In genomic region chr13:53217396-53217975, GRCm38 (mm10) we compare ENCODE assay signal across 14 mouse cellular contexts.
DNase-seq lines count a peak whose midpoint lies in the region; ATAC-seq and TF ChIP-seq lines count a peak whose summit lies in the region.
"Had no signal": no experiment of that assay in that cellular context is flagged by ENCODE, and none has a peak within 500 bp of the region (broad histone marks: within the 10 kb centered on the region; RNA-seq: fewer than 3 reads in every experiment).

No protein-coding gene starts in this region.

- intact Hi-C loops in gastrocnemius, adult 2 months (cut with DNase I) = no loop called here

- H3K4me1 ChIP-seq in lung, embryonic 16.5 days (replicated peaks; ENCODE audit: control insufficient read depth, insufficient read depth, low read length) = peaks cover 29% of the 10 kb centered on the region
- no peaks in the 10 kb centered on the region for H3K4me1 ChIP-seq in stomach, postnatal 0 days (replicated peaks; ENCODE audit: control insufficient read depth, insufficient read depth)
- H3K4me1 ChIP-seq in midbrain, embryonic 15.5 days = peaks cover 2% of the 10 kb centered on the region
- 0 out of 2 replicates have a peak, but pooled peaks cover 3% of the 10 kb centered on the region for H3K4me1 ChIP-seq in liver, embryonic 11.5 days (replicated peaks; ENCODE audit: control insufficient read depth, insufficient read depth, low read length)

- no peak for TF ChIP-seq CTCF in gastrocnemius, adult 2 months (IDR thresholded peaks at IDR 0.05)
- no peak for TF ChIP-seq CTCF in stomach, postnatal 0 days (IDR thresholded peaks at IDR 0.05; ENCODE audit: low read depth)

- no peak overlapping the region for H3K27ac ChIP-seq in gastrocnemius, adult 2 months
- peak overlapping the region; percentile 38 for H3K27ac ChIP-seq in lung, embryonic 16.5 days (ENCODE audit: low read length)
- no peak overlapping the region for H3K27ac ChIP-seq in stomach, postnatal 0 days (replicated peaks)
- H3K27ac ChIP-seq in midbrain, embryonic 15.5 days = no peak overlapping the region
- no peak overlapping the region for H3K27ac ChIP-seq in liver, embryonic 11.5 days (ENCODE audit: low read depth, low read length)
- H3K27ac ChIP-seq: embryonic facial prominence, embryonic 13.5 days; midbrain, embryonic 10.5 days; neural tube, embryonic 12.5 days had no signal

- no peak overlapping the region for H3K4me3 ChIP-seq in gastrocnemius, adult 2 months
- no peak overlapping the region for H3K4me3 ChIP-seq in lung, embryonic 16.5 days (ENCODE audit: low read length)
- no peak overlapping the region for H3K4me3 ChIP-seq in stomach, postnatal 0 days (ENCODE audit: low read depth, low read length)
- no peak overlapping the region for H3K4me3 ChIP-seq in midbrain, embryonic 15.5 days
- no peak overlapping the region for H3K4me3 ChIP-seq in liver, embryonic 11.5 days (ENCODE audit: low read depth, low read length)
- H3K4me3 ChIP-seq: embryonic facial prominence, embryonic 13.5 days; midbrain, embryonic 10.5 days; neural tube, embryonic 12.5 days had no signal

- no peaks in the 10 kb centered on the region for H3K27me3 ChIP-seq in lung, embryonic 16.5 days (ENCODE audit: control insufficient read depth, insufficient read depth, low read depth, low read length)
- no peaks in the 10 kb centered on the region for H3K27me3 ChIP-seq in stomach, postnatal 0 days (ENCODE audit: control insufficient read depth, insufficient read depth, low read length)
- no peaks in the 10 kb centered on the region for H3K27me3 ChIP-seq in midbrain, embryonic 15.5 days (replicated peaks)
- H3K27me3 ChIP-seq in liver, embryonic 11.5 days (replicated peaks; ENCODE audit: control insufficient read depth, insufficient read depth, low read length) = no peaks in the 10 kb centered on the region
- H3K27me3 ChIP-seq: embryonic facial prominence, embryonic 13.5 days; neural tube, embryonic 12.5 days had no signal

- H3K9me3 ChIP-seq in lung, embryonic 16.5 days (ENCODE audit: control insufficient read depth, low read length) = no peaks in the 10 kb centered on the region
- no peaks in the 10 kb centered on the region for H3K9me3 ChIP-seq in stomach, postnatal 0 days (ENCODE audit: control insufficient read depth, low read length)
- no peaks in the 10 kb centered on the region for H3K9me3 ChIP-seq in midbrain, embryonic 15.5 days
- no peaks in the 10 kb centered on the region for H3K9me3 ChIP-seq in liver, embryonic 11.5 days (ENCODE audit: control insufficient read depth, low read length)
- H3K9me3 ChIP-seq: embryonic facial prominence, embryonic 13.5 days; midbrain, embryonic 10.5 days; neural tube, embryonic 12.5 days had no signal

- TF ChIP-seq EP300 in stomach, postnatal 0 days (optimal IDR thresholded peaks at IDR 0.05) = no peak

- no peaks in the 10 kb centered on the region for H3K36me3 ChIP-seq in lung, embryonic 16.5 days (ENCODE audit: control insufficient read depth, insufficient read depth, low read length)
- H3K36me3 ChIP-seq in stomach, postnatal 0 days (ENCODE audit: control insufficient read depth, insufficient read depth, low read length) = no peaks in the 10 kb centered on the region
- no peaks in the 10 kb centered on the region for H3K36me3 ChIP-seq in midbrain, embryonic 15.5 days (replicated peaks)
- no peaks in the 10 kb centered on the region for H3K36me3 ChIP-seq in liver, embryonic 11.5 days (ENCODE audit: control insufficient read depth, insufficient read depth, low read length)
- H3K36me3 ChIP-seq: embryonic facial prominence, embryonic 13.5 days; midbrain, embryonic 10.5 days; neural tube, embryonic 12.5 days had no signal

- peak; percentile 36 for DNase-seq in gastrocnemius, postnatal 25 days
- DNase-seq in gastrocnemius, adult 2 months = no peak
- DNase-seq in lung, adult 18-20 months = no peak
- peak; percentile 46 for DNase-seq in kidney, postnatal 14 days
- DNase-seq in stomach, postnatal 0 days (ENCODE audit: low spot score) = no peak
- no peak for DNase-seq in liver, embryonic 11.5 days (ENCODE audit: low spot score)
- DNase-seq: cerebellum, adult 9-11 months; forebrain, postnatal 0 days; right cerebral cortex, postnatal 14 days had no signal

- ATAC-seq in lung, embryonic 16.5 days (ENCODE audit: low read depth) = peak; percentile 77
- ATAC-seq in stomach, postnatal 0 days (ENCODE audit: low FRiP score, low TSS enrichment) = peak; percentile 58; the same call in 1 of the 2 replicates
- ATAC-seq in midbrain, embryonic 15.5 days (replicated peaks) = no peak
- no peak for ATAC-seq in liver, embryonic 11.5 days (replicated peaks; ENCODE audit: low FRiP score)
- ATAC-seq: forebrain, postnatal 0 days had no signal

- WGBS in lung, embryonic 16.5 days = 18% methylated on average over 6 of the region's 6 CpGs
- 24% methylated on average over 6 of the region's 6 CpGs for WGBS in stomach, postnatal 0 days
- whole genome bisulfite sequencing in midbrain, embryonic 15.5 days = 74% methylated on average over 6 of the region's 6 CpGs
- WGBS in liver, embryonic 11.5 days = 63% methylated on average over 6 of the region's 6 CpGs

- no peak overlapping the region for H3K4me2 ChIP-seq in lung, embryonic 16.5 days (ENCODE audit: low read depth, low read length)
- no peak overlapping the region for H3K4me2 ChIP-seq in stomach, postnatal 0 days (replicated peaks; ENCODE audit: low read depth)
- no peak overlapping the region for H3K4me2 ChIP-seq in midbrain, embryonic 15.5 days
- H3K4me2 ChIP-seq in liver, embryonic 11.5 days = no peak overlapping the region
- H3K4me2 ChIP-seq: embryonic facial prominence, embryonic 13.5 days; neural tube, embryonic 12.5 days had no signal

- H3K9ac ChIP-seq in lung, embryonic 16.5 days (ENCODE audit: low read length) = no peak overlapping the region
- H3K9ac ChIP-seq in stomach, postnatal 0 days (ENCODE audit: low read length) = no peak overlapping the region
- H3K9ac ChIP-seq in midbrain, embryonic 15.5 days = no peak overlapping the region
- no peak overlapping the region for H3K9ac ChIP-seq in liver, embryonic 11.5 days (ENCODE audit: low read depth, low read length)
- H3K9ac ChIP-seq: embryonic facial prominence, embryonic 13.5 days; forebrain, postnatal 0 days; neural tube, embryonic 12.5 days had no signal

Comparison
In these comparisons a context has a peak if more than half of its experiments do, and no peak if none do; other contexts are left out.
1. DNase-seq: peak in gastrocnemius, postnatal 25 days (single experiment) and kidney, postnatal 14 days (single experiment); none in gastrocnemius, adult 2 months (single experiment), lung, adult 18-20 months (0 of 2), stomach, postnatal 0 days (single experiment) and liver, embryonic 11.5 days (single experiment).
2. ATAC-seq: peak in lung, embryonic 16.5 days (single experiment) and stomach, postnatal 0 days (single experiment); none in midbrain, embryonic 15.5 days (single experiment) and liver, embryonic 11.5 days (single experiment).